Mouse (Mus musculus): ENCODE results near the gene Mindy1. TPM values are rescaled to one million over a fixed set of nuclear protein-coding genes. Genes with fewer than 3 reads are reported as not detected.
A peak's percentile ranks its signal among the peaks of the same experiment; 100 is the strongest.

Gene Mindy1
- polyA plus RNA-seq, 1 experiment, result 30.2 TPM

DNA sequence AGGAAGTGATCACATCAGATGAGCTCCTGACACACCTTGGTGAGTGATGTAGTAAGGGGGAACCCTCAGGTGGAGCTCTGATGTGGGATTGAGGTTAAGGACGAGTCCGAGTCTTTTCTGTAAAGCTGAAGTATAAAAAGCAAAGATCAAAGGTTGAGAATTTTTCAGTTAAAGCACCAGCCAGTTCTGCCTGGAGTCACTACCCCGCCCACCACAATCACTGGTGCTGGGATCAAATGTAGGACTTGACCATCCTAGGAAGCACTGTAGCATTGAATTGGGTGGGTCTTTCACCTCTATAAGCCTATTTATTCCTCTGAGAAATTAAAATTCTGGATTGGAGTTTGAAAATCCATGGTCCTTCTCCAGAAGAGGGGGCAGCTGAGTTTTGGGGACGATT lies 9.9 kb downstream of the Mindy1 start:
- no peak for DNase-seq (ENCODE audit: extremely low spot score in 1 of 2, low spot score in 1 of 2)

GRCm38 (mm10) chr3:95292899-95293298 lies 11.8 kb downstream of the Mindy1 start:
- DNase-seq (ENCODE audit: extremely low spot score in 1 of 2, low spot score in 1 of 2), result no peak

DNA sequence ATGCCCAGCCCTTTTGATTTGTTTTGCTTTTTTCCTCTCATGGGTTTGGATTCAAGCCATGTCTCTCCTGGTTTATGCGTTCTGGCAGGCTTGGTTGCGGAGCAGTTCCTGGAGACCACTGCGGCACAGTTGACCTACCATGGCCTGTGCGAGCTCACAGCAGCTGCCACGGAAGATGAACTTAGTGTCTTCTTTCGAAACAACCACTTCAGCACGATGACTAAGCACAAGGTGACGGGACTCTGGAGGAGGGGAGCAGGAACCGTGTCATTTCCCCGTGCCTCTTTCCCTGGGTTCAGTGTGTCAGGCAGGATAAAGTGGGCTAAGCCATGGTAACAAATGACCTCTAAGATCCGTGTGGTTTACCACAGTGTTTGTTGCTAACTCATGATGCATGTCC lies 12.4 kb downstream of the Mindy1 start:
- DNase-seq (ENCODE audit: extremely low spot score in 1 of 2, low spot score in 1 of 2), result no peak

- DNase-seq (ENCODE audit: extremely low spot score in 1 of 2, low spot score in 1 of 2), result no peak
Measured at GRCm38 (mm10) chr3:95294316-95294715, 13.2 kb downstream of the Mindy1 start.

DNA sequence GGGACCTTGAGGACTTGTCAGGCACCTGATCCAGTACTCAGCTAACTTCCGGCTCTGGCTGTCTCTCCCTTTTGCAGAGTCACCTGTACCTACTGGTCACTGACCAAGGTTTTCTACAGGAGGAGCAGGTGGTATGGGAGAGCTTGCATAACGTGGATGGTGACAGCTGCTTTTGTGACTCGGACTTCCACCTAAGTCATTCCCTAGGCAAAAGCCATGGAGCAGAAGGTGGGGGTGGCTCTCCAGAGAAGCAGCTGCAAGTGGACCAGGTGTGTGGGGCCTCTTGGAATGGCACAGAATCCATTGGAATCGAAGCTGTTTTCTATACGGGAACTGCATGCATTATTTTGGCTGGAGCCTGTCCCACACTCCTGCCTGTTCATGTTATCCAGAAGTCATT lies 13.6 kb downstream of the Mindy1 start:
- DNase-seq (ENCODE audit: extremely low spot score in 1 of 2, low spot score in 1 of 2), result no peak

DNA sequence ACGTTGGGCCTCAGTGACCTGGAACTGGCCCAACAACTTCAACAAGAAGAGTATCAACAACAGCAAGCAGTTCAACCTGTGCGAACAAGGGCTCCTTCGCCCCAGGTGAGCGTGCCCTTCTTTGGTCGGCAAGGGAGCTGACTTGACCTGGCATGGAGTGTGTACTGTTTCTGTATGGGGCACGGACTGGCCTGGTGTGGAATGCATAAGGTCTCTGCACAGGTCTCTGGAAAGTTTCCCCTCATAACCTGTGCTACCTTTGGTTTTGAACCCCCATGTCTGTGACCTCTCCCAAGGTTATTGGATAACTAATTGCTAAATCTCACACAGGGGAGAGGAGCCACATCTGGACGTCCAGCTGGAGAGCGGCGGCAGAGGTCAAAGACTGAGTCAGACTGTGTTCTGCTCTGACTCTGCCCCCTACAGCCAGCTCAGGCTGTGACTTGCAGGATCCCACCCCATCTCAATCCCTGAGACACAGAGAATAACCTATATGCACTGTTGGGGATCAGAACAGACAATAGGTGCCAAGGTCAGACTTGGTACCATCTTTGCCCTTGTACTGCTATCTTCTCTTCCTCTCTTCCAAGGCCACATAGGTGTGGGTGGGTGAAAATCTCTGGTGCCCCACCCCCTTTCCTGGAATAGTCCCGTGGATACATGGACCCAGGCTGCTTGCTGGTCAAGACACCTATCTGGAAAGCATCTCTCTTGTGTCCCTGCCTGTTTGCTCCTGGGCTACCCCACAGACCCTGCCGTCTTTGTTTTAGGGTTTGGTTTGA lies 14.4 kb downstream of the Mindy1 start:
- no peak for DNase-seq (ENCODE audit: extremely low spot score in 1 of 2, low spot score in 1 of 2)

DNA sequence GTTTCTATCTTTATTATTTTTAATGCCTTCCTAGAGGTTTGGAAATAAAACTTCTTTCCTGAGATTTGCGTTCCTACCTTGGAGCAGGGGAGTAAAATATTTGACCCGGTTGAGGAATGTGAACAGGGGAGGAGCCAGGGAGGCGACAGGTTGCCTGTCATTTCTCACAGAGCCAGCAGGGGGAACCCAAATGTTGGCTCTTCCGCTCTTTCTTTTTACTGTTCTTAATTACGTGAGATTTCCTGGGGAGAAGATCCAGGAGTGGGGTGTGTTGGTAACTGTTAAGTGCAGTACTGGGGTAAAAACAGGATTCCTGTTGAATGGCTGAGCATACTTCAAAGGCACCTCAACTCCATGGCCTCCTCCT lies 14.9 kb downstream of the Mindy1 start:
- DNase-seq (ENCODE audit: extremely low spot score in 1 of 2, low spot score in 1 of 2), result peak in 1 of 2 experiments; percentile 55

DNA sequence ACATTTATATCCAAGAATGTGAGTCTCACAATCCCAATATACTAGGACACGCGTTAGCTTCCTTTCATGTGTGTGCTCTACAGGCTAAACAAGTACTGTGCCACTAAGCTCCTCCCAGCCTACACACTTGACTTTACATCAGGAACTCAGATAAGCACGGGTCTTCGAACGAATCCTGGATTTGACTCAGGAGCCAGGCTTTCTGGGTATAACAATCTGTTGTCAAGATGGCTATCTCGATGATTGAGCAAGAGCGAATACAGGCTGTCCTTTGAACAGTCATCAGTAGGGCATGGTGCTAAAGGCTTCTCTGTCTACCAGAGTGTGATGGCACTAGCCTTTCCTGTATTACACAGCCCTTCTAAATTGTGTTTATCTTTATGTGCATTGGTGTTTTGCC lies 16.9 kb downstream of the Mindy1 start:
- no peak for DNase-seq (ENCODE audit: extremely low spot score in 1 of 2, low spot score in 1 of 2)

DNA sequence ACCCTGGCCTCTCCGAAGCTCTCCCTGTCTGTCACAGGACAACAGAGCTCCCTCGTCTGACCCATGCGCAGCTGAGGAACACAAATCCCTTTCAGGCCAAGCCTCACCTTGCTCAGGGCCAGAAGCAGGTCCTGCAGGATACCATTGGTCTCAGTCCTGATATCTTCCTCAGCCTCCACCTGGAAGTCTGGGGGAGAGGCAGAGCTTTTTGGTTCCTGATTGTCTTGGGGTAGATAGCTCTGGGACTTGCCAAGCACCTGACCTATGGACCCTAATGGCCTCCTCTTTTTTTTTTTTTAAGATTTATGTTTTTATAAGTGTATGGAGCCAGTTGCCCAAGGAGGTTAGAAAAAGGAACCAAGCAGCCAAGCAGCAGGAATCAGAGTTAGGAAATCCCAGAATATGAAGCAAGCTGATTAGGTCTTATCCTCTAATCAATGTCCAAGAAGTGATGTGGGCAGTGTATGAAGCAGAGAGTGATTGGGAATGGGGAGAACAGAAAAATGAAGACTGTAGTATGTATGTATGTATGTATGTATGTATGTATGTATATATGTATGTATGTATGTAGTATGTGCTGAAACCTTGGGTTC lies 20.2 kb downstream of the Mindy1 start:
- no peak for DNase-seq (ENCODE audit: extremely low spot score in 1 of 2, low spot score in 1 of 2)

DNA sequence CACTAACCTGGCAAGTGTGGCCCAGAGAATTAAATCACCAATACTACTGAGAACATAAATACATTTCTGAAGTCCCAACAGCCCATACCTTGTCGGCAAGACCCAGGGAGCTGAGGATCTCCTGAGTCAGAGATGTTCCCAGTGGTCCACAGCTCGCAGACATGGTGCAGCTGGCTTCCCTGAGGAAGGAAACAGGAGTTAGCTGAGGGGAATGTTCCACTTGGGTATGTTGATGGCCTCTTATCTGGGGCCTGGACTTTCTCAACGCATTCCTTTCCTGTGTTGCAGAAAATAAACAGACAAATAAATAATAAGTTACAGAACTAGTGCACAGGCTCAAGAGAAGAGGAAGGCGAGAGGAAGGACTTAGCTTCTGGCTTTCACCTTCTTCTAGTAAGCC lies 25.1 kb downstream of the Mindy1 start:
- no peak for DNase-seq (ENCODE audit: extremely low spot score in 1 of 2, low spot score in 1 of 2)

DNA sequence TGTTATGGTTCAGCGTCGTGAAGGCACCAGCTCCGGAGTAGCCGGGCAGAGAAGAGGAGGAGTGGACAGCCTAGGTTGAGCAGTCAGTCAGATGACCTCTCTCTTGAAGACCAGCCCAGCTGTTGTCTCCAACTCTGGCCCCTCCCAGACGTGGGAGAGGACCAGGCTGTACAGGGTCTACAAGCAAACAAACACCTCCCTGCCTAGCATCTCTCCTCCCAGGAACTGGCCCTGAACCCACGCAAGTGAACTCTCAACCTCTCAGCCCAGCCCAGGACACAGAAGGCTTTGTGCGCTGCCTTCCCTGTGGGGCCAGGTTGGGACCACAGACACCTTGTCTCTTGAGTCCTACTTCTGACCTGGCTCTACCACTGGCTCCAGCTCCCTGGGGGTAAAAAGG lies 26.0 kb downstream of the Mindy1 start, which contains the start of gene Anxa9:
Anxa9 (minus strand) TSS at position 77 of the 400 bp plus-strand sequence.
- DNase-seq (ENCODE audit: extremely low spot score in 1 of 2, low spot score in 1 of 2), result no peak

DNA sequence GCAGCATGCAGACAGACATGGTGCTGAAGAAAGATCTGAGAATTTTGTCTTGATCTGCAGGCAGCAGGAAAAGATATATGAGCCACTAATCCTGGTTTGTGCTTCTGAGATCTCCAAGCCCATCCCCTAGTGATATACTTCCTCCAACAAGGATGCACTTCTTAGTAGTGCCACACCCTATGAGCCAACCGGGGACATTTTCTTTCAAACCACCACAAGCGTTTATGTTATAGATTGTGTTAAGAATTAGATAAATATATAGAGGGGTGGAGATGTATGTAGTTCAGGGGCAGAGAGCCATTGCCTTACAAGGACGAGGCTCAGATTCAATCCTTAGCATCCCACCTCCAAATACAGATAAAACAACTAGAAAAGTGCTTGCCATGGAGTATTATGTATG lies 29.4 kb downstream of the Mindy1 start:
- no peak for DNase-seq (ENCODE audit: extremely low spot score in 1 of 2, low spot score in 1 of 2)

DNA sequence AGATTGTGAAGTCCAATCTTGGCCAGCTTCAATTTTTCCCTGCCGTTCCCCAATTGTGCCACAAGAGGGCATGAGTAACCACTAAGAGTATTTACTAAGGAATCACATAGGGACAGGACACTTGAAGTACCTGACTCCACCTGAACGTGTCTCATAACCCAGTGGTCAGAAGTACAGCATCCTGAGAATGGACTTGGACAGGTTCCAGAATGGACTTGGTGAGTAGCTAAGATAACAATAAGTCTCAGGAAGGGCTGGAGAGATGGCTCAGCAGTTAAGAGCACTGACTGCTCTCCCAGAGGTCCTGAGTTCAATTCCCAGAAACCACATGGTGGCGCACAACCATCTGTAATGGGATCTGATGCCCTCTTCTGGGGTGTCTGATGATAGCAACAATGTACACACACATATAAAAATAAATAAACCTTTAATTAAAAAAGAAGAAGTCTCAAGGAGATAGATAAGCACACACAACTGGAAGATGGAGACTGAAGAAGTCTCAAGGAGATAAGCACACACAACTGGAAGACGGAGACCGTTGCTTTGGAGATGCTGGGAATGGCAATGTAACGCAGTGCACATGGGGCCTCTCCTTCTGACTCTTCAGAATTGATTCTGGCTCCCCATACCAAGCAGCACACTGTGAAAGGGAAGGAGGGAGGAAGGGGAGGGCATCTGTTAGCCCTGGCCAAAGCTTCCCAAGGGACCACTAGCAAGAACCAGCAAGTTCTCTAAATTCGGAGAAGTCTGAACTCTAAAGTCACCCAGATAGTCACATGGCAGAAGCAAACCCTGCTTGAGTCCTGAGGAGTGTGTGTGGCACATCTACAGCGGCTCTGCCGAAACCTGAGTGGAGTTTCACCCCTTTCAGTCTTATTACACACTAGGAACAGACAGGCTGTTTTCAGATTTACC lies 30.1 kb downstream of the Mindy1 start:
- DNase-seq (ENCODE audit: extremely low spot score in 1 of 2, low spot score in 1 of 2), result peak; percentile 56 to 83

DNA sequence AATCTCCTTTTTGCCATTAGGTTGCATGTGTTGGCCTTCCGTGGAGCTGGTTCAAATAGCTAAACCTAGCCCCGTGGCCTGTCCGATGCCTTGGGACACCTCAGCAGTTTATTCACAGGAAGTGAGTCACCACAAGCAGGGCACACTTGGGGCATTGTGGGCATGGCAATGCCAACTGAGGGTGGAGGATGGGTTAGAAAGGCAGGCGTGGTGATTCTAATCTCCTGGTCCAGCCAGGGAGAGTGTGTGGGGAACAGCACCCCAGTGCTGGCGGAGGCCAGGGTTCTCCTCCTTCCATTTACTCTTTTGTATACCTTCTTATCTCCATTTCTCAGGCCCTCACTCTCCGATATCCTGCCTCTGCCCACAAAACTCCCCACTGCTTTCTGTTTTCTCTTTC lies 31.5 kb downstream of the Mindy1 start:
- DNase-seq (ENCODE audit: extremely low spot score in 1 of 2, low spot score in 1 of 2), result no peak

- DNase-seq (ENCODE audit: extremely low spot score in 1 of 2, low spot score in 1 of 2), result no peak
Measured at GRCm38 (mm10) chr3:95313476-95313875, 32.3 kb downstream of the Mindy1 start.

- no peak for DNase-seq (ENCODE audit: extremely low spot score in 1 of 2, low spot score in 1 of 2)
Measured at GRCm38 (mm10) chr3:95314075-95314474, 32.9 kb downstream of the Mindy1 start.

DNA sequence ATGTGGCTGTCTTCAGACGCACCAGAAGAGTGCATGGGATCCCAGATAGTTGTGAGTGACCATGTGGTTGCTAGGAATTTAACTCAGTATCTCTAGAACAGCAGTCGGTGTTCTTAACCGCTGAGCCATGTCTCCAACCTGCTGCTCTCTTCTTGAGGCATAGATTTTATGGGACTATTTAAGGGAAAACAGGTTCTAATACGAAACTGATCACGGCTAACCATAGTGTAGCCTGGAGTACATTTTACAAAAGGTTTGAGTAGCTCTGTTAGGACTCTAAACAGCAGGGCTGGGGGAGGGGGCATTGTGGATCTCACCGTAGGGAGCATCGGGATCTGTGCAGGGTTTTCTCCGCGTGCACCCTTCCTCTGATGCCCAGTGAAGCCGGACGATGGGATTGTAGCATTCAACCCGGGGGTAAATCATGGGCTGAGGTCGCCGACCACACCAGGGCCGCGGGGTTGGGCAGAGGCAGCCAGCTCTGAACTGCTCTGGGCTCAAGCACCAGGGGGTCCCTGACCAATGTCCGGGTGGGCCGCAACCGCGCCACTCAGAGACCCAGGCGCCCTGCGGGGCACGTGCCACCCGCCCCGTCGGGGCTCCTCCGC lies 33.4 kb downstream of the Mindy1 start, which contains the start of gene Cers2:
Cers2 (plus strand) TSS at position 306 of the 608 bp plus-strand sequence.
- DNase-seq (ENCODE audit: extremely low spot score in 1 of 2, low spot score in 1 of 2), result no peak

- peak in 1 of 2 experiments; percentile 60 for DNase-seq (ENCODE audit: extremely low spot score in 1 of 2, low spot score in 1 of 2)
Measured at GRCm38 (mm10) chr3:95315094-95315843, 34.1 kb downstream of the Mindy1 start.

- no peak for DNase-seq (ENCODE audit: extremely low spot score in 1 of 2, low spot score in 1 of 2)
Measured at GRCm38 (mm10) chr3:95315844-95316550, 34.9 kb downstream of the Mindy1 start.
